Mouse (Mus musculus) kidney, adult 18-20 months (tissue): ENCODE measurements at regions not wholly inside any gene's neighbourhood (a gene's known extent, or its start where the extent isn't known, plus 50 kb on each side); places are given as distances from the start of the nearest gene placed in this dataset.

Experiments used
- DNase-seq: peaks from one replicate; pipeline ENCODE4 v3.0.0; 2021

GRCm38 (mm10) chr16:76694913-76695312, 318.6 kb upstream of the Usp25 start:
- no peak for DNase-seq

GRCm38 (mm10) chr16:76687735-76688447, 314.3 kb upstream of the Nrip1 start:
- DNase-seq: no peak

- DNase-seq: no peak
Measured at GRCm38 (mm10) chr16:76685562-76685961, 311.9 kb upstream of the Nrip1 start.

GRCm38 (mm10) chr16:76680061-76680911, 306.7 kb upstream of the Nrip1 start:
- DNase-seq: peak; percentile 14

GRCm38 (mm10) chr16:76678885-76679284, 305.3 kb upstream of the Nrip1 start:
- DNase-seq: no peak

GRCm38 (mm10) chr16:76669795-76670194, 296.2 kb upstream of the Nrip1 start:
- DNase-seq: no peak

GRCm38 (mm10) chr16:76667046-76667445, 293.4 kb upstream of the Nrip1 start:
- DNase-seq: no peak

GRCm38 (mm10) chr16:76655106-76655505, 281.5 kb upstream of the Nrip1 start:
- no peak for DNase-seq

- DNase-seq: no peak
Measured at GRCm38 (mm10) chr16:76644281-76644680, 270.7 kb upstream of the Nrip1 start.

- DNase-seq: no peak
Measured at GRCm38 (mm10) chr16:76643801-76644200, 270.2 kb upstream of the Nrip1 start.

GRCm38 (mm10) chr16:76635169-76635568, 261.5 kb upstream of the Nrip1 start:
- DNase-seq: no peak

- DNase-seq: no peak
Measured at GRCm38 (mm10) chr16:76634196-76634698, 260.6 kb upstream of the Nrip1 start.

- no peak for DNase-seq
Measured at GRCm38 (mm10) chr16:76626142-76626541, 252.5 kb upstream of the Nrip1 start.

GRCm38 (mm10) chr16:76621715-76622114, 248.1 kb upstream of the Nrip1 start:
- DNase-seq: no peak

- no peak for DNase-seq
Measured at GRCm38 (mm10) chr16:76618295-76618694, 244.7 kb upstream of the Nrip1 start.

- no peak for DNase-seq
Measured at GRCm38 (mm10) chr16:76611061-76611460, 237.4 kb upstream of the Nrip1 start.

GRCm38 (mm10) chr16:76604914-76605313, 231.3 kb upstream of the Nrip1 start:
- DNase-seq: no peak

- no peak for DNase-seq
Measured at GRCm38 (mm10) chr16:76603846-76604258, 230.2 kb upstream of the Nrip1 start.

- no peak for DNase-seq
Measured at GRCm38 (mm10) chr16:76603431-76603830, 229.8 kb upstream of the Nrip1 start.

- no peak for DNase-seq
Measured at GRCm38 (mm10) chr16:76600131-76600530, 226.5 kb upstream of the Nrip1 start.

GRCm38 (mm10) chr16:76591956-76592768, 218.5 kb upstream of the Nrip1 start:
- peak; percentile 9 for DNase-seq

- DNase-seq: no peak
Measured at GRCm38 (mm10) chr16:76589791-76590190, 216.2 kb upstream of the Nrip1 start.

GRCm38 (mm10) chr16:76577206-76577605, 203.6 kb upstream of the Nrip1 start:
- DNase-seq: no peak
